Mouse (Mus musculus) liver, embryonic 14.5 days (tissue): ENCODE results near the gene Mrpl20.

Source experiments
- CTCF ChIP-seq: IDR thresholded peaks from 2 replicates; pipeline ENCODE4 v1.5.1; 2016; ENCODE audit warnings: antibody characterized with exemption, low read depth, control low read depth
- EP300 ChIP-seq: IDR thresholded peaks from 2 replicates; pipeline ENCODE4 v1.6.1; 2016; ENCODE audit warnings: antibody characterized with exemption, low read depth

GRCm38 (mm10) chr4:155757011-155757410 is 45.7 kb upstream of the Mrpl20 start:
- TF ChIP-seq EP300 (no peak), CTCF (no peak)
